Mouse (Mus musculus): ENCODE results near the gene R3hdm4. TPM values are rescaled to one million over a fixed set of nuclear protein-coding genes. Genes with fewer than 3 reads are reported as not detected.

R3hdm4 gene
- polyA plus RNA-seq, 1 experiment from 2014 or later, result 92.8 TPM

DNA sequence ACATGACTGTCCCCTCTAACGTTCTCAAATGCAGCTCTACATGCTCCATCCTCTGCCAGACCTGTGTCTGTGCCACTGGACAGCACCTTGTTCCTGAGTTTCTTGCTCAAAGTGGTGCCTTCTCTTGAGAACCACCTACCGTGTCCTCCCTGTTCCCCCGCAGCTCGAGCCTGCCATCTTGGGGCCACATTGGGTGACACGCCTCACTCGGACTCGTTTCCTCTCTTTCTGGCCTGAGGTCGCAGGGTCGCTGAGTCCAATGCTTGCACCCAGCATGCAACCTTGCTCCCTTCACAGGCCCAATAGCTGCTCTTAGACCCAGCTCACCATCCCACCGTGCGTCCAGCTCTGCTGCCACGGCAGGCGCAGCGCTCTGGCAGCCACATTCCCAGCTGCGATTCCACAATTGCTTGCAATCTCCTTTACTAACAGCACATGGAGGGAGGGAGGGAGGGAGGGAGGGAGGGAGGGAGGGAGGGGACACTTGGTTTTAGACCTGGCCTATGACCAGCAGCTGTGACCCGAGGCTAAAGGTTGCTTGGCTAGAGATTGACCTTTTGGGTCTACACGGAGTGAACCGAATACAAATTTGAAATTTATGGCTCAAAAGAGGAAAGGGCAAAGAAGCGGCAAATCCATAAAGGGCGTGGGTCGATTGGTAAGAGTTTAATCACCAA, 37.3 kb upstream of the R3hdm4 start:
- peak overlapping the region; percentile 50; the same call in 1 of the 2 replicates for H3K9ac ChIP-seq
- H3K9me3 ChIP-seq (replicated peaks), result no peaks in the 10 kb centered on the region
- H3K27ac ChIP-seq (ENCODE audit: poor library complexity, severe bottlenecking), result no peak overlapping the region
- H3K4me2 ChIP-seq, result peak overlapping the region; percentile 50
- peak overlapping the region; percentile 20; the same call in 1 of the 2 replicates for H3K4me3 ChIP-seq
- H3K4me1 ChIP-seq (replicated peaks), result peaks cover 11% of the 10 kb centered on the region
- H3K36me3 ChIP-seq, result peaks cover 28% of the 10 kb centered on the region
- 18% methylated on average over 21 of the region's 21 CpGs for WGBS
- ATAC-seq (ENCODE audit: insufficient number of reproducible peaks, low FRiP score), result 0 out of 2 replicates have a peak, but pooled peaks have one; percentile 10
- no peaks in the 10 kb centered on the region for H3K27me3 ChIP-seq (replicated peaks)

DNA sequence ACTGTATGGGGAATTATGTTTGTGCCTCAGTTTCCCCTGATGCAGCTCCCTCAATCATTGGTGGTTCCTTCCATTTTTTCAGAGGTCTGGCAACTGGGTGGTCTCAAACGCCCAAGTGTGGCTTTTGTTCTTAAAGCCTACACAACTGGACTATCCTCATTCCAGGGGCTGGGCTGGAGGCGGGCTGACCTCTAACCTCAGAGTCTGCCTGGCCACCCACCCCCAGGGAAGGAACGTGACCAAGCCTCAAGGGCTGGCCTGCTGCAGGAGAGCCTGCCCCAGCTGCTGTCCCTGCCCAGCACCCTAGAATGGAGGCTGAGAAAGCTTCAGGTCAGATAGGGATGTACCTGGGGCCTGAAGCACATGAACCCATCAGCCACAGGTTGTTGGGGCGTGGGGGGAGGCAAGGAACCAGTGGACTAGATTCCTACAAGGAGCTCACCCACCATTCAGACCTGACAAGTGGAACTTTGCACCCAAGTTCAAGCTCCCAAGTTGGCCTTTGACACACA, 35.7 kb upstream of the R3hdm4 start:
- H3K4me3 ChIP-seq, result no peak overlapping the region
- WGBS, result 39% methylated on average over 4 of the region's 4 CpGs

GRCm38 (mm10) chr10:79955691-79956090, 34.7 kb upstream of the R3hdm4 start:
- no peak overlapping the region for H3K9ac ChIP-seq
- H3K27ac ChIP-seq (ENCODE audit: poor library complexity, severe bottlenecking), result no peak overlapping the region

More for the DNA sequence above, 35.7 kb upstream of the R3hdm4 start:
- no peak for ATAC-seq (ENCODE audit: insufficient number of reproducible peaks, low FRiP score)
- no peak overlapping the region for H3K9ac ChIP-seq
- H3K4me1 ChIP-seq (replicated peaks), result peaks cover 11% of the 10 kb centered on the region
- H3K4me2 ChIP-seq, result no peak overlapping the region
- no peak overlapping the region for H3K27ac ChIP-seq (ENCODE audit: poor library complexity, severe bottlenecking)
- peaks cover 24% of the 10 kb centered on the region for H3K36me3 ChIP-seq
- no peaks in the 10 kb centered on the region for H3K27me3 ChIP-seq (replicated peaks)
- no peaks in the 10 kb centered on the region for H3K9me3 ChIP-seq (replicated peaks)

GRCm38 (mm10) chr10:79953946-79954345, 32.9 kb upstream of the R3hdm4 start:
- Histone ChIP-seq H3K36me3 (peaks cover 46% of the 10 kb centered on the region), H3K4me3 (no peak overlapping the region), H3K9me3 (replicated peaks) (no peaks in the 10 kb centered on the region), H3K4me1 (replicated peaks) (peaks cover 4% of the 10 kb centered on the region), H3K9ac (no peak overlapping the region), H3K27ac (ENCODE audit: poor library complexity, severe bottlenecking) (no peak overlapping the region), H3K4me2 (no peak overlapping the region), H3K27me3 (replicated peaks) (no peaks in the 10 kb centered on the region)
- ATAC-seq (ENCODE audit: insufficient number of reproducible peaks, low FRiP score), result no peak
- WGBS, result 86% methylated on average over 6 of the region's 6 CpGs

More at GRCm38 (mm10) chr10:79955691-79956090, 34.7 kb upstream of the R3hdm4 start:
- no peaks in the 10 kb centered on the region for H3K9me3 ChIP-seq (replicated peaks)
- no peak for ATAC-seq (ENCODE audit: insufficient number of reproducible peaks, low FRiP score)
- no peak overlapping the region for H3K4me3 ChIP-seq
- 67% methylated on average over 9 of the region's 9 CpGs for WGBS
- H3K4me2 ChIP-seq, result no peak overlapping the region
- peaks cover 6% of the 10 kb centered on the region for H3K4me1 ChIP-seq (replicated peaks)
- H3K36me3 ChIP-seq, result peaks cover 29% of the 10 kb centered on the region
- H3K27me3 ChIP-seq (replicated peaks), result no peaks in the 10 kb centered on the region

DNA sequence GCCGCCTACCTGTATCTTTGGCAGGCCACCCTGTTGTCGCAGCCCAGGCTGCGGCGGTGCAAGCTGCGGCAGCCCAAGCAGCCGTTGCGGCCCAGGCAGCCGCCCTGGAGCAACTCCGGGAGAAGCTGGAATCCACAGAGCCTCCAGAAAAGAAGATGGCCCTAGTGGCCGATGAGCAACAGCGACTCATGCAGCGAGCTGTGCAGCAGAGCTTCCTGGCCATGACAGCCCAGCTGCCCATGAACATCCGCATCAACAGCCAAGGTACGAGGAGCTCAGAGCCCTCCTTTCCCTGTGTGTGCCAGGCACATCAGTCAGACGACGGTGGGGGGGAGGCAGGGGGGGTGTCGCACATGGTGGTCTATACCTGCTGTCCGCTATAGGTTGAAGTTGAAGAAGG, 29.7 kb upstream of the R3hdm4 start:
- Histone ChIP-seq H3K4me2 (no peak overlapping the region), H3K9me3 (replicated peaks) (no peaks in the 10 kb centered on the region), H3K36me3 (peaks cover 61% of the 10 kb centered on the region), H3K27ac (ENCODE audit: poor library complexity, severe bottlenecking) (no peak overlapping the region), H3K9ac (no peak overlapping the region), H3K27me3 (replicated peaks) (no peaks in the 10 kb centered on the region), H3K4me1 (replicated peaks) (peaks cover 21% of the 10 kb centered on the region), H3K4me3 (no peak overlapping the region)
- 81% methylated on average over 18 of the region's 18 CpGs for WGBS
- ATAC-seq (ENCODE audit: insufficient number of reproducible peaks, low FRiP score), result no peak

- H3K4me3 ChIP-seq, result no peak overlapping the region
- H3K4me1 ChIP-seq (replicated peaks), result peaks cover 29% of the 10 kb centered on the region
- H3K27me3 ChIP-seq (replicated peaks), result no peaks in the 10 kb centered on the region
- H3K4me2 ChIP-seq, result no peak overlapping the region
- no peak overlapping the region for H3K27ac ChIP-seq (ENCODE audit: poor library complexity, severe bottlenecking)
- peaks cover 61% of the 10 kb centered on the region for H3K36me3 ChIP-seq
- H3K9ac ChIP-seq, result no peak overlapping the region
- H3K9me3 ChIP-seq (replicated peaks), result no peaks in the 10 kb centered on the region
- 70% methylated on average over 4 of the region's 4 CpGs for WGBS
- ATAC-seq (ENCODE audit: insufficient number of reproducible peaks, low FRiP score), result no peak
Observed at GRCm38 (mm10) chr10:79949873-79950272, 28.9 kb upstream of the R3hdm4 start.

- Histone ChIP-seq H3K4me1 (replicated peaks) (peaks cover 40% of the 10 kb centered on the region), H3K9ac (peak overlapping the region; percentile 48), H3K4me3 (peak overlapping the region; percentile 4; the same call in 1 of the 2 replicates), H3K27ac (ENCODE audit: poor library complexity, severe bottlenecking) (peak overlapping the region; percentile 73), H3K27me3 (replicated peaks) (no peaks in the 10 kb centered on the region), H3K36me3 (peaks cover 45% of the 10 kb centered on the region), H3K4me2 (peak overlapping the region; percentile 48), H3K9me3 (replicated peaks) (no peaks in the 10 kb centered on the region)
- no peak for ATAC-seq (ENCODE audit: insufficient number of reproducible peaks, low FRiP score)
- WGBS, result 62% methylated on average over 6 of the region's 6 CpGs
Observed at GRCm38 (mm10) chr10:79947502-79947901, 26.5 kb upstream of the R3hdm4 start.

GRCm38 (mm10) chr10:79946752-79947322, 25.8 kb upstream of the R3hdm4 start:
- Histone ChIP-seq H3K4me2 (peak overlapping the region; percentile 48), H3K9me3 (replicated peaks) (no peaks in the 10 kb centered on the region), H3K27ac (ENCODE audit: poor library complexity, severe bottlenecking) (peak overlapping the region; percentile 73), H3K27me3 (replicated peaks) (no peaks in the 10 kb centered on the region), H3K4me1 (replicated peaks) (peaks cover 40% of the 10 kb centered on the region), H3K36me3 (peaks cover 49% of the 10 kb centered on the region), H3K9ac (peak overlapping the region; percentile 48), H3K4me3 (peak overlapping the region; percentile 8; the same call in 1 of the 2 replicates)
- peak; percentile 88 for ATAC-seq (ENCODE audit: insufficient number of reproducible peaks, low FRiP score)
- 21% methylated on average over 7 of the region's 7 CpGs for WGBS

DNA sequence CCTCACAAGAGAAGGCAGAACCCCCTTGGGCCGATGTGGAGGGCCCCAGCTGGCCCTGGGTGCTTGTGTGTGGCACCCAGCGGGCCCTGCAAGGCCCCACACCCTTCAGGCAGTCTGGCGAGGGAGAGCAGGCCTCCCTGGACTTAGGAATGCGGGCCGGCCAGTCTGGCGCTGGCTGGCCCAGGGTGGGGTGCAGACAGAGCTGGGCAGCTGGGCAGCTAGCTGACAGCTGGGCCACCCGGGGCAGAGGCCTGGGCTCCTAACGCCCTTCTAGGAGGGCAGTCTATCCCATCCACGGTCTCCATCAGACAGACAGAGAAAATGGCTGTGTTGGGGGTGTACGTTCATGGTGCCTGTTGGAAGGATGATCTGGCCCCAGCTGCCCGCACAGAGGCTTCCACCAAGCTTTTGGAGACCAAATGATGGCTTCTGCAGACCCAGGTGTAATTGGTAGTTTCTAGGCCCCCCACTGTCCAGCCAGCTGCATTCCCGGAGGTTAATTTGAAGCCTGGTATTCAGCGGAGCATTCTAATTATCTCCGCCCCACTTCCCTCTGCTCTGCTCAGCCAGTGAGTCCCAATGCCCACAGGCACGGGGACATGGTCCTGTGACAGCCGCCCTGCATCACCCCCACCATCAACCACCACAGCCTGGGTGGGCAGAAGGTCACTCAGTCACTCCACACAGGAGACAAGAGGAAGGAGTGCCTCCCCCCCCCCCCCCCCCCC, 24.7 kb upstream of the R3hdm4 start:
- H3K27ac ChIP-seq (ENCODE audit: poor library complexity, severe bottlenecking), result peak overlapping the region; percentile 73
- peaks cover 47% of the 10 kb centered on the region for H3K4me1 ChIP-seq (replicated peaks)
- H3K9me3 ChIP-seq (replicated peaks), result no peaks in the 10 kb centered on the region
- peak overlapping the region; percentile 48 for H3K4me2 ChIP-seq
- no peak overlapping the region for H3K4me3 ChIP-seq
- ATAC-seq (ENCODE audit: insufficient number of reproducible peaks, low FRiP score), result peak; percentile 20; the same call in 1 of the 2 replicates
- H3K27me3 ChIP-seq (replicated peaks), result no peaks in the 10 kb centered on the region
- 35% methylated on average over 16 of the region's 16 CpGs for WGBS
- H3K9ac ChIP-seq, result peak overlapping the region; percentile 48
- peaks cover 39% of the 10 kb centered on the region for H3K36me3 ChIP-seq

- Histone ChIP-seq H3K4me1 (replicated peaks) (peaks cover 65% of the 10 kb centered on the region), H3K4me2 (peak overlapping the region; percentile 48; the same call in 1 of the 2 replicates), H3K9me3 (replicated peaks) (no peaks in the 10 kb centered on the region), H3K9ac (no peak overlapping the region), H3K36me3 (peaks cover 33% of the 10 kb centered on the region), H3K27ac (ENCODE audit: poor library complexity, severe bottlenecking) (no peak overlapping the region), H3K4me3 (no peak overlapping the region), H3K27me3 (replicated peaks) (no peaks in the 10 kb centered on the region)
- WGBS, result 89% methylated on average over 9 of the region's 9 CpGs
- no peak for ATAC-seq (ENCODE audit: insufficient number of reproducible peaks, low FRiP score)
Observed at GRCm38 (mm10) chr10:79943471-79943901, 22.5 kb upstream of the R3hdm4 start.

- 80% methylated on average over 1 of the region's 1 CpGs for WGBS
- peaks cover 36% of the 10 kb centered on the region for H3K36me3 ChIP-seq
- no peak for ATAC-seq (ENCODE audit: insufficient number of reproducible peaks, low FRiP score)
- H3K4me2 ChIP-seq, result no peak overlapping the region
- H3K9ac ChIP-seq, result 0 out of 2 replicates have a peak overlapping the region, but pooled peaks have one; percentile 20
- peaks cover 70% of the 10 kb centered on the region for H3K4me1 ChIP-seq (replicated peaks)
- no peaks in the 10 kb centered on the region for H3K9me3 ChIP-seq (replicated peaks)
- no peak overlapping the region for H3K4me3 ChIP-seq
- no peak overlapping the region for H3K27ac ChIP-seq (ENCODE audit: poor library complexity, severe bottlenecking)
- H3K27me3 ChIP-seq (replicated peaks), result no peaks in the 10 kb centered on the region
Observed at GRCm38 (mm10) chr10:79942988-79943387, 22.0 kb upstream of the R3hdm4 start.

Data from heart, embryonic 12.5 days (tissue).